Mouse (Mus musculus) thymus, adult 2 months (tissue): ENCODE data around the gene Ubap1l.

Source experiments
- CTCF ChIP-seq: fragments of 200-500 bp; IDR thresholded peaks from 2 replicates; pipeline ENCODE4 v1.5.1; 2012; ENCODE audit warnings: mild to moderate bottlenecking, control low read depth, low read length, moderate library complexity, borderline replicate concordance; ENCODE audit not compliant: control insufficient read depth, poor library complexity, insufficient read depth; ENCODE audit errors: extremely low read depth
- POLR2A ChIP-seq: fragments of 200-500 bp; IDR thresholded peaks from 2 replicates; pipeline ENCODE4 v1.6.1; 2012; ENCODE audit warnings: mild to moderate bottlenecking, low read length, control low read depth, moderate library complexity; ENCODE audit not compliant: control insufficient read depth, poor library complexity, insufficient read depth; ENCODE audit errors: extremely low read depth

DNA sequence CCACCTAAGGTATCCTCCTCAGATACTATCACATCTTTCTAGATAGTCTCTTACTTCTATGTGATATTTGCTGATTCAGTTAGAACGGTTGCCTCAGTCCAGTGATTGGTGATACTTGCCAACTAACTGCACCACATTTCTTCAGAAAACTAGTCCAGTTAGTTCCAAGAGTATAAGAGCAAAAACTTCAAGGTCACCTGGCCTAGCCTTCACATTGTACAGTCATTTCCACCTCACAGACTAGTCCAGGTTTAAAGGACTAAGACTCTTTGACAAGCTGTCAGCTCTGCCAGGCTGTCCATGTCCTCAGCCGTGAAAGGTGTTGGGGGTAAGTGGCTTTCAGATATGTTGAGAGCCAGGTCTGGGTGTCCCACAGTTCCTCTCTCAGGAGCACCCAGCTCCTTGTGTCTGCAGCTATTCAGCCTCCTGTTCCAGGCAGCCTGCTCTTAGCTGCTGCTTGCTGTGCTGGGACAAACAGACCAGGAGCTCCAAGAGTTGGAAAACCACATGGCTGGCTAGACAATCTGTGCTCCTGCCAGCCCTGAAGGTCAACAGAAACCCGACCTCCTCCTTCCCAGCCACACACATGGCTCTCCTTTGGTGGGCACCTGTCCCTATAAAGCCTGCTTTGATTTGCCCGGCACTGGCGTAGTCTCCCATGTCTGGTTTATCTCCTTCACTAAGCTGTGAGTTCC is 13.8 kb downstream of the Ubap1l start:
- no peak for TF ChIP-seq CTCF
- TF ChIP-seq POLR2A, result no peak
